Mouse (Mus musculus): ENCODE data around the gene Gm20865.
"Not testable (repeated sequence)": the region's sequence is repeated elsewhere in the genome, so short reads cannot be mapped to it uniquely, and the experiment has no call there.

Gm20865 gene

DNA sequence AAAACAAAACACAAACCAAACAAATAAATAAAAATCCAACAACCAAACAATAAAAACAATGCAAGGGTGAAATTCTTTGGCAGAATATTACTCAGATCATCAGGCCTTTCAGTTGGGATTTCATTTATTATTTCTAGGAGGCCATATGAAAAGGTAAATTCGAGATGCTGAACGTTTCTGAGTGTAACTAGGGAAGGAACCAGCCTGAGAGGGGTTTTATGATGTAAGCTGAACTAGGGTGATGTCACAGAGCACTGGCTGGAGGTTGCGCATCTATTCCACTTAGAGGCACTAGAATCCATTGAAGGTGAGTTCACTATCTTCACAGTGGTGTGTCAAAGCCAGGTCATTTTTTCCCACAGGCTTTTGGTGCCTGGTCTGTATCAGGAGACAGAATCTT lies at the start of gene Gm20865:
TSS of gene Gm20865 (plus strand) at position 301 of the 400 bp plus-strand sequence.
- not testable (repeated sequence) for DNase-seq

Data from liver (tissue).